In genomic region chr13:52658477-52658876, GRCm38 (mm10) we compare ENCODE assay signal across 8 mouse cellular contexts.
DNase-seq lines count a peak whose midpoint lies in the region; ATAC-seq and TF ChIP-seq lines count a peak whose summit lies in the region.

No protein-coding gene starts in this region.

- H3K27me3 ChIP-seq in G1E (ENCODE audit: insufficient read depth, low read length): no peaks in the 10 kb centered on the region
- no peaks in the 10 kb centered on the region; the same call in 1 of the 2 replicates for H3K27me3 ChIP-seq in liver, postnatal 0 days (ENCODE audit: insufficient read depth, low read length)
- H3K27me3 ChIP-seq in neural tube, embryonic 15.5 days (replicated peaks): no peaks in the 10 kb centered on the region

- peaks cover 74% of the 10 kb centered on the region for H3K9me3 ChIP-seq in G1E (replicated peaks)
- no peaks in the 10 kb centered on the region for H3K9me3 ChIP-seq in liver, postnatal 0 days (ENCODE audit: low read length)
- H3K9me3 ChIP-seq in neural tube, embryonic 15.5 days (replicated peaks): no peaks in the 10 kb centered on the region

- 7% methylated on average over 8 of the region's 8 CpGs for WGBS in liver, postnatal 0 days (ENCODE audit: insufficient replicate concordance)
- 14% methylated on average over 8 of the region's 8 CpGs for WGBS in neural tube, embryonic 15.5 days

- H3K36me3 ChIP-seq in G1E (replicated peaks): no peaks in the 10 kb centered on the region
- no peaks in the 10 kb centered on the region for H3K36me3 ChIP-seq in liver, postnatal 0 days (replicated peaks; ENCODE audit: insufficient read depth, low read length)
- H3K36me3 ChIP-seq in neural tube, embryonic 15.5 days: no peaks in the 10 kb centered on the region

- no peak overlapping the region for H3K9ac ChIP-seq in liver, postnatal 0 days (replicated peaks)
- H3K9ac ChIP-seq in neural tube, embryonic 15.5 days (replicated peaks): no peak overlapping the region

- ATAC-seq in G1E (ENCODE audit: extremely low read depth, insufficient number of reproducible peaks, low FRiP score, poor library complexity, severe bottlenecking): no peak; the same call in 1 of the 2 replicates
- ATAC-seq in frontal cortex, adult (ENCODE audit: low TSS enrichment): peak; percentile 75; the same call in 1 of the 2 replicates
- no peak for ATAC-seq in liver, postnatal 0 days
- ATAC-seq in neural tube, embryonic 15.5 days (ENCODE audit: low FRiP score): peak; percentile 47; the same call in 1 of the 2 replicates

- no peaks in the 10 kb centered on the region for H3K4me1 ChIP-seq in G1E (ENCODE audit: insufficient read depth, low read depth, low read length)
- H3K4me1 ChIP-seq in liver, postnatal 0 days (ENCODE audit: insufficient read depth): no peaks in the 10 kb centered on the region
- H3K4me1 ChIP-seq in neural tube, embryonic 15.5 days: no peaks in the 10 kb centered on the region

- TF ChIP-seq EP300 in liver, postnatal 0 days (IDR thresholded peaks at IDR 0.05; ENCODE audit: low read depth): no peak

- H3K4me2 ChIP-seq in liver, postnatal 0 days (ENCODE audit: low read depth, low read length): no peak overlapping the region
- no peak overlapping the region for H3K4me2 ChIP-seq in neural tube, embryonic 15.5 days

- peak; percentile 70 for DNase-seq in 3134 (ENCODE audit: extremely low read depth, insufficient read length, low spot score)
- no peak for DNase-seq in G1E (ENCODE audit: low spot score)
- DNase-seq in cerebellum, adult 18-20 months: peak; percentile 35 to 60
- peak; percentile 49 for DNase-seq in kidney, adult 9 months
- peak; percentile 69 for DNase-seq in liver, postnatal 0 days
- peak; percentile 38 for DNase-seq in testis, postnatal 14 days (ENCODE audit: low spot score)

- peak; percentile 51; the same call in 1 of the 2 replicates for TF ChIP-seq CTCF in G1E (IDR thresholded peaks at IDR 0.05; ENCODE audit: low read depth, low read length)
- TF ChIP-seq CTCF in liver, postnatal 0 days (IDR thresholded peaks at IDR 0.05; ENCODE audit: low read depth): peak; percentile 95

- H3K4me3 ChIP-seq in G1E (ENCODE audit: low read depth, low read length): no peak overlapping the region
- no peak overlapping the region for H3K4me3 ChIP-seq in liver, postnatal 0 days (ENCODE audit: low read depth, low read length)
- H3K4me3 ChIP-seq in neural tube, embryonic 15.5 days (replicated peaks): no peak overlapping the region

- H3K27ac ChIP-seq in liver, postnatal 0 days (ENCODE audit: low read depth): no peak overlapping the region
- no peak overlapping the region for H3K27ac ChIP-seq in neural tube, embryonic 15.5 days (replicated peaks)

Comparison
In these comparisons a context has a peak if more than half of its experiments do, and no peak if none do; other contexts are left out.
1. ATAC-seq: peak in frontal cortex, adult (single experiment) and neural tube, embryonic 15.5 days (single experiment); none in G1E (single experiment) and liver, postnatal 0 days (single experiment).